Mouse (Mus musculus): ENCODE data around the gene Ift81.

GRCm38 (mm10) chr5:122649264-122649663 is 34.9 kb upstream of the Ift81 start:
- TF ChIP-seq POLR2A (IDR thresholded peaks at IDR 0.05; ENCODE audit: extremely low read depth, insufficient read depth, low read length), result no peak
- no peak for TF ChIP-seq CTCF (IDR thresholded peaks at IDR 0.05; ENCODE audit: low read depth, low read length)
